Mouse (Mus musculus) stomach, postnatal 0 days (tissue): ENCODE results near the gene Crot. TPM values are rescaled to one million over a fixed set of nuclear protein-coding genes. Genes with fewer than 3 reads are reported as not detected.
A peak's percentile ranks its signal among the peaks of the same experiment; 100 is the strongest.
"Not testable (repeated sequence)": the region's sequence is repeated elsewhere in the genome, so short reads cannot be mapped to it uniquely, and the experiment has no call there.

Experiments
- ATAC-seq: fragments of 200-750 bp; cut with Nextera tagmentation; 2 replicates; pipeline ENCODE4 v1.8.0; 2017; ENCODE audit not compliant: low FRiP score, low TSS enrichment
- DNase-seq: peaks from one replicate; pipeline ENCODE4 v3.0.0-alpha.2; 2016; ENCODE audit warnings: low spot score
- H3K27ac ChIP-seq: fragments of 300-500 bp; sonication (generic); replicated peaks from 2 replicates; pipeline ENCODE4 v1.5.1; 2014; ENCODE audit warnings: mild to moderate bottlenecking, control low read depth
- H3K27me3 ChIP-seq: fragments of 300-500 bp; sonication (generic); 2 replicates; pipeline ENCODE4 v1.6.1; 2014; ENCODE audit warnings: low read length; ENCODE audit not compliant: control insufficient read depth, insufficient read depth
- H3K36me3 ChIP-seq: fragments of 300-500 bp; sonication (generic); 2 replicates; pipeline ENCODE4 v1.6.1; 2014; ENCODE audit warnings: low read length, mixed read lengths; ENCODE audit not compliant: control insufficient read depth, insufficient read depth
- H3K4me1 ChIP-seq: fragments of 300-500 bp; sonication (generic); replicated peaks from 2 replicates; pipeline ENCODE4 v1.6.1; 2014; ENCODE audit warnings: antibody characterized with exemption; ENCODE audit not compliant: control insufficient read depth, insufficient read depth
- H3K4me2 ChIP-seq: fragments of 300-500 bp; sonication (generic); replicated peaks from 2 replicates; pipeline ENCODE4 v1.6.1; 2014; ENCODE audit warnings: low read depth, mild to moderate bottlenecking, control low read depth, moderate library complexity
- H3K4me3 ChIP-seq: fragments of 300-500 bp; sonication (generic); 2 replicates; pipeline ENCODE4 v1.5.1; 2014; ENCODE audit warnings: low read depth, low read length, control low read depth
- H3K9ac ChIP-seq: fragments of 300-500 bp; sonication (generic); 2 replicates; pipeline ENCODE4 v1.6.1; 2014; ENCODE audit warnings: mild to moderate bottlenecking, low read length, control low read depth, mixed read lengths
- H3K9me3 ChIP-seq: fragments of 300-500 bp; sonication (generic); 2 replicates; pipeline ENCODE4 v1.6.1; 2016; ENCODE audit warnings: low read length; ENCODE audit not compliant: control insufficient read depth
- CTCF ChIP-seq: IDR thresholded peaks from 2 replicates; pipeline ENCODE4 v1.5.1; 2016; ENCODE audit warnings: antibody characterized with exemption, low read depth, mild to moderate bottlenecking, moderate library complexity
- EP300 ChIP-seq: optimal IDR thresholded peaks from 2 replicates; pipeline ENCODE3; 2016; ENCODE audit warnings: antibody characterized with exemption
- WGBS: fragments of 180-500 bp; shearing (Covaris S2); extraction: QIAGEN DNeasy Blood & Tissue Kit; methylation state at CpG from one replicate; pipeline ENCODE4 v1.1.7; 2014; 5-methylcytosine and 5-hydroxymethylcytosine counted together
- polyA plus RNA-seq: library from polyadenylated mRNA; unstranded; fragments of >200 nt; fragmentation: Nextera tagmentation; extraction: Ambion mirVana; gene quantifications from 2 replicates; pipeline ENCODE4 v1.2.1, GENCODE M21; 2015

Gene Crot
- polyA plus RNA-seq, 1 experiment from 2014 or later, result 99.6 TPM

GRCm38 (mm10) chr5:8943836-8944235, 53.3 kb downstream of the Crot start:
- no peak overlapping the region for H3K4me3 ChIP-seq
- no peak overlapping the region for H3K9ac ChIP-seq
- 68% methylated on average over 3 of the region's 3 CpGs for WGBS
- H3K27me3 ChIP-seq, result no peaks in the 10 kb centered on the region
- no peak for DNase-seq
- H3K36me3 ChIP-seq, result no peaks in the 10 kb centered on the region
- no peak overlapping the region for H3K4me2 ChIP-seq
- TF ChIP-seq EP300, result no peak
- no peak for TF ChIP-seq CTCF
- no peaks in the 10 kb centered on the region for H3K4me1 ChIP-seq
- no peak for ATAC-seq
- no peak overlapping the region for H3K27ac ChIP-seq
- H3K9me3 ChIP-seq, result no peaks in the 10 kb centered on the region

- H3K4me1 ChIP-seq, H3K36me3 ChIP-seq, H3K9ac ChIP-seq, DNase-seq, H3K27ac ChIP-seq, H3K4me3 ChIP-seq, H3K4me2 ChIP-seq, ATAC-seq, H3K27me3 ChIP-seq, H3K9me3 ChIP-seq: not testable (repeated sequence)
- WGBS, result no CpG with 5 or more reads among the region's 1 CpGs
- TF ChIP-seq CTCF, result peak; percentile 46
Observed at GRCm38 (mm10) chr5:8941266-8941665, 55.9 kb downstream of the Crot start.

GRCm38 (mm10) chr5:8937965-8938364, 59.2 kb downstream of the Crot start:
- 83% methylated on average over 7 of the region's 7 CpGs for WGBS
- H3K4me2 ChIP-seq, result no peak overlapping the region
- no peak overlapping the region for H3K4me3 ChIP-seq
- ATAC-seq (no peak), DNase-seq (no peak)
- H3K27ac ChIP-seq, result no peak overlapping the region
- H3K27me3 ChIP-seq, result no peaks in the 10 kb centered on the region
- no peak overlapping the region for H3K9ac ChIP-seq
- no peaks in the 10 kb centered on the region for H3K36me3 ChIP-seq
- H3K4me1 ChIP-seq, result no peaks in the 10 kb centered on the region
- H3K9me3 ChIP-seq, result no peaks in the 10 kb centered on the region
- no peak for TF ChIP-seq CTCF
- no peak for TF ChIP-seq EP300

GRCm38 (mm10) chr5:8928440-8928839, 68.7 kb downstream of the Crot start:
- Histone ChIP-seq H3K4me1 (no peaks in the 10 kb centered on the region), H3K9me3 (no peaks in the 10 kb centered on the region), H3K36me3 (no peaks in the 10 kb centered on the region), H3K4me2 (no peak overlapping the region), H3K27me3 (no peaks in the 10 kb centered on the region), H3K4me3 (no peak overlapping the region), H3K9ac (no peak overlapping the region), H3K27ac (no peak overlapping the region)
- ATAC-seq (no peak), DNase-seq (no peak)
- TF ChIP-seq CTCF, result no peak
- TF ChIP-seq EP300, result no peak
- 79% methylated on average over 9 of the region's 9 CpGs for WGBS

GRCm38 (mm10) chr5:8917069-8917468, 80.1 kb downstream of the Crot start:
- DNase-seq (no peak), ATAC-seq (no peak)
- H3K4me3 ChIP-seq, result no peak overlapping the region
- no peaks in the 10 kb centered on the region for H3K9me3 ChIP-seq
- H3K9ac ChIP-seq, result no peak overlapping the region
- WGBS, result 63% methylated on average over 6 of the region's 6 CpGs
- H3K27me3 ChIP-seq, result no peaks in the 10 kb centered on the region
- no peaks in the 10 kb centered on the region for H3K4me1 ChIP-seq
- TF ChIP-seq CTCF (no peak), EP300 (no peak)
- H3K36me3 ChIP-seq, result no peaks in the 10 kb centered on the region
- no peak overlapping the region for H3K27ac ChIP-seq
- no peak overlapping the region for H3K4me2 ChIP-seq

- Histone ChIP-seq H3K4me1 (no peaks in the 10 kb centered on the region), H3K4me2 (no peak overlapping the region), H3K4me3 (no peak overlapping the region), H3K9me3 (no peaks in the 10 kb centered on the region), H3K36me3 (no peaks in the 10 kb centered on the region), H3K9ac (no peak overlapping the region), H3K27me3 (no peaks in the 10 kb centered on the region), H3K27ac (no peak overlapping the region)
- TF ChIP-seq CTCF (no peak), EP300 (no peak)
- DNase-seq (no peak), ATAC-seq (no peak)
- WGBS, result 98% methylated on average over 2 of the region's 2 CpGs
Observed at GRCm38 (mm10) chr5:8916400-8916799, 80.7 kb downstream of the Crot start.

Other genes starting within 250 kb of the Crot start
- gene Abcb1b, start 199.2 kb downstream of the Crot start, polyA plus RNA-seq, result 2.2 and 2.6 TPM in 2 replicates
- gene Abcb4, start 103.6 kb downstream of the Crot start, polyA plus RNA-seq, result 0.21 and 0.23 TPM in 2 replicates
- 19.7 and 20.1 TPM in 2 replicates for gene Tmem243, start 103.3 kb upstream of the Crot start, polyA plus RNA-seq
- 9.5 and 10.7 TPM in 2 replicates for gene Dmtf1, start 164.5 kb upstream of the Crot start, polyA plus RNA-seq